ENCODE assay signal across 8 mouse cellular contexts in genomic region chr6:34988081-34988761, GRCm38 (mm10). TPM values are rescaled to one million over a fixed set of nuclear protein-coding genes. Genes with fewer than 3 reads are reported as not detected.
DNase-seq lines count a peak whose midpoint lies in the region; ATAC-seq lines count a peak whose summit lies in the region.

TSS of gene Slc23a4 (minus strand) at chr6:34988404.

- peaks cover 11% of the 10 kb centered on the region for H3K4me1 ChIP-seq in heart, embryonic 12.5 days (replicated peaks)
- H3K4me1 ChIP-seq in embryonic facial prominence, embryonic 12.5 days: peaks cover 18% of the 10 kb centered on the region
- peaks cover 11% of the 10 kb centered on the region for H3K4me1 ChIP-seq in limb, embryonic 11.5 days (ENCODE audit: control insufficient read depth, insufficient read depth, low read length)
- peaks cover 12% of the 10 kb centered on the region for H3K4me1 ChIP-seq in neural tube, embryonic 12.5 days

- no peak for DNase-seq in heart, adult 8-10 months (ENCODE audit: low spot score)
- peak; percentile 53 for DNase-seq in limb, embryonic 11.5 days (ENCODE audit: low spot score)
- no peak for DNase-seq in layer of hippocampus, adult 18-20 months (ENCODE audit: low spot score in 2 of 2)
- DNase-seq in cerebellum, postnatal 4 days (ENCODE audit: low spot score in 2 of 2): no peak
- no peak for DNase-seq in urinary bladder, adult 2 months (ENCODE audit: low spot score)

- H3K27me3 ChIP-seq in heart, embryonic 12.5 days (replicated peaks): peaks cover 10% of the 10 kb centered on the region
- no peaks in the 10 kb centered on the region for H3K27me3 ChIP-seq in embryonic facial prominence, embryonic 12.5 days
- H3K27me3 ChIP-seq in limb, embryonic 11.5 days (ENCODE audit: control insufficient read depth, insufficient read depth, low read length): no peaks in the 10 kb centered on the region
- no peaks in the 10 kb centered on the region for H3K27me3 ChIP-seq in neural tube, embryonic 12.5 days (replicated peaks)

- H3K9me3 ChIP-seq in heart, embryonic 12.5 days (replicated peaks): no peaks in the 10 kb centered on the region
- no peaks in the 10 kb centered on the region for H3K9me3 ChIP-seq in embryonic facial prominence, embryonic 12.5 days
- no peaks in the 10 kb centered on the region for H3K9me3 ChIP-seq in limb, embryonic 11.5 days (ENCODE audit: control insufficient read depth, low read length)
- H3K9me3 ChIP-seq in neural tube, embryonic 12.5 days: no peaks in the 10 kb centered on the region

- no peak within 1 kb of the TSS for H3K9ac ChIP-seq in heart, embryonic 12.5 days
- no peak within 1 kb of the TSS for H3K9ac ChIP-seq in embryonic facial prominence, embryonic 12.5 days
- no peak within 1 kb of the TSS for H3K9ac ChIP-seq in limb, embryonic 11.5 days (ENCODE audit: low read length)
- no peak within 1 kb of the TSS for H3K9ac ChIP-seq in neural tube, embryonic 12.5 days

- no peak within 1 kb of the TSS for H3K27ac ChIP-seq in heart, embryonic 12.5 days (ENCODE audit: poor library complexity, severe bottlenecking)
- 0 out of 2 replicates have a peak within 1 kb of the TSS, but pooled peaks have one; percentile 46 for H3K27ac ChIP-seq in embryonic facial prominence, embryonic 12.5 days
- no peak within 1 kb of the TSS for H3K27ac ChIP-seq in limb, embryonic 11.5 days (replicated peaks; ENCODE audit: low read depth, low read length)
- no peak within 1 kb of the TSS for H3K27ac ChIP-seq in neural tube, embryonic 12.5 days

- 8% methylated on average over 20 of the region's 20 CpGs for WGBS in heart, embryonic 12.5 days
- 10% methylated on average over 20 of the region's 20 CpGs for WGBS in embryonic facial prominence, embryonic 12.5 days
- 12% methylated on average over 20 of the region's 20 CpGs for WGBS in limb, embryonic 11.5 days
- 10% methylated on average over 20 of the region's 20 CpGs for WGBS in neural tube, embryonic 12.5 days

- no peak for ATAC-seq in heart, embryonic 12.5 days (ENCODE audit: insufficient number of reproducible peaks, low FRiP score)
- ATAC-seq in embryonic facial prominence, embryonic 12.5 days (ENCODE audit: insufficient number of reproducible peaks, insufficient read depth, low FRiP score, low TSS enrichment): no peak
- 0 out of 2 replicates have a peak, but pooled peaks have one; percentile 35 for ATAC-seq in limb, embryonic 11.5 days (ENCODE audit: insufficient number of reproducible peaks, low FRiP score, low TSS enrichment, low read depth)
- peak; percentile 25; the same call in 1 of the 2 replicates for ATAC-seq in neural tube, embryonic 12.5 days (ENCODE audit: low FRiP score, low read depth)

- H3K4me2 ChIP-seq in heart, embryonic 12.5 days: peak within 1 kb of the TSS; percentile 50
- H3K4me2 ChIP-seq in embryonic facial prominence, embryonic 12.5 days (replicated peaks): peak within 1 kb of the TSS; percentile 32
- H3K4me2 ChIP-seq in limb, embryonic 11.5 days (ENCODE audit: low read depth, severe bottlenecking): no peak within 1 kb of the TSS
- peak within 1 kb of the TSS; percentile 49 for H3K4me2 ChIP-seq in neural tube, embryonic 12.5 days (replicated peaks)

- no peaks in the 10 kb centered on the region for H3K36me3 ChIP-seq in heart, embryonic 12.5 days
- no peaks in the 10 kb centered on the region for H3K36me3 ChIP-seq in embryonic facial prominence, embryonic 12.5 days
- no peaks in the 10 kb centered on the region for H3K36me3 ChIP-seq in limb, embryonic 11.5 days (ENCODE audit: control insufficient read depth, insufficient read depth, low read length)
- no peaks in the 10 kb centered on the region for H3K36me3 ChIP-seq in neural tube, embryonic 12.5 days

- peak within 1 kb of the TSS; percentile 4; the same call in 1 of the 2 replicates for H3K4me3 ChIP-seq in heart, embryonic 12.5 days
- H3K4me3 ChIP-seq in embryonic facial prominence, embryonic 12.5 days: no peak within 1 kb of the TSS
- H3K4me3 ChIP-seq in limb, embryonic 11.5 days (ENCODE audit: low read depth, low read length): no peak within 1 kb of the TSS
- H3K4me3 ChIP-seq in neural tube, embryonic 12.5 days: no peak within 1 kb of the TSS

RNA-seq across cellular contexts. Expression of gene Slc23a4, which starts in this region (rescaled TPM):
- polyA plus RNA-seq in heart, embryonic 12.5 days (2016; fragmentation: Nextera tagmentation; extraction: Ambion mirVana): 0.18 and 0.33 TPM in 2 replicates
- under 1 TPM in 2 of 4 experiments, not detected in 2; 0.31 to 0.32 TPM for total RNA-seq in heart, adult 8-10 months (2022)
- polyA plus RNA-seq in embryonic facial prominence, embryonic 12.5 days (2016; fragmentation: Nextera tagmentation; extraction: Ambion mirVana): 0.41 and 0.91 TPM in 2 replicates
- 0.52 TPM in 2 replicates for polyA plus RNA-seq in limb, embryonic 11.5 days (2014; fragmentation: Nextera tagmentation; extraction: Ambion mirVana)
- polyA plus RNA-seq in neural tube, embryonic 12.5 days (2016; fragmentation: Nextera tagmentation; extraction: Ambion mirVana): 0.55 and 0.67 TPM in 2 replicates
- total RNA-seq in layer of hippocampus, adult 18-20 months (2021): 1 to 10 TPM in 1 of 2 experiments, under 1 TPM in 1; 0.76 to 1.3 TPM
- 0.66 and 1.5 TPM in 2 replicates for polyA plus RNA-seq in urinary bladder, adult 2 months (2012; rRNA removed)

Comparison
In these comparisons a context has a peak if more than half of its experiments do, and no peak if none do; other contexts are left out.
1. Peak in DNase-seq and ATAC-seq in limb, embryonic 11.5 days; RNA of the gene not detected or under 1 TPM.
2. Peak in ATAC-seq and H3K4me2 ChIP-seq in neural tube, embryonic 12.5 days; RNA of the gene not detected or under 1 TPM.